12 mouse cellular contexts compared by ENCODE assay signal in genomic region chr1:190167609-190168008, GRCm38 (mm10). TPM values are rescaled to one million over a fixed set of nuclear protein-coding genes. Genes with fewer than 3 reads are reported as not detected.
DNase-seq lines count a peak whose midpoint lies in the region; ATAC-seq and TF ChIP-seq lines count a peak whose summit lies in the region.
"Had no signal": no experiment of that assay in that cellular context is flagged by ENCODE, and none has a peak within 500 bp of the region (broad histone marks: within the 10 kb centered on the region; RNA-seq: fewer than 3 reads in every experiment).

No protein-coding gene starts in this region.

- intact Hi-C loops in heart, postnatal 10 days (cut with DNase I) = loop anchor here (5.0 to 10.0 kb wide), 2 partner anchors 120 to 527 kb away; no protein-coding TSS in a partner anchor

- ATAC-seq in stomach, embryonic 15.5 days (ENCODE audit: insufficient read depth, low FRiP score, low read depth) = no peak
- ATAC-seq in stomach, postnatal 0 days (ENCODE audit: low FRiP score, low TSS enrichment) = no peak
- ATAC-seq in liver, embryonic 16.5 days (ENCODE audit: low read depth) = no peak
- no peak for ATAC-seq in cerebellum, adult (ENCODE audit: insufficient number of reproducible peaks, low FRiP score, low TSS enrichment)
- no peak for ATAC-seq in erythroid progenitor cell, adult 5-6 weeks (replicated peaks; ENCODE audit: low FRiP score, poor library complexity, severe bottlenecking)
- ATAC-seq: activated CD4-positive, CD25-positive, alpha-beta regulatory T cell, adult 4 months had no signal

- H3K9me3 ChIP-seq in stomach, embryonic 15.5 days = no peaks in the 10 kb centered on the region
- no peaks in the 10 kb centered on the region for H3K9me3 ChIP-seq in stomach, postnatal 0 days (ENCODE audit: control insufficient read depth, low read length)
- H3K9me3 ChIP-seq in liver, embryonic 16.5 days (replicated peaks; ENCODE audit: control insufficient read depth, low read length) = no peaks in the 10 kb centered on the region

- no peak for TF ChIP-seq EP300 in stomach, postnatal 0 days (optimal IDR thresholded peaks at IDR 0.05)

- peaks cover 11% of the 10 kb centered on the region for H3K4me1 ChIP-seq in stomach, embryonic 15.5 days
- peaks cover 11% of the 10 kb centered on the region for H3K4me1 ChIP-seq in stomach, postnatal 0 days (replicated peaks; ENCODE audit: control insufficient read depth, insufficient read depth)
- H3K4me1 ChIP-seq in liver, embryonic 16.5 days (ENCODE audit: control insufficient read depth, low read depth, low read length) = no peaks in the 10 kb centered on the region

- DNase-seq in heart, adult 11 months = peak; percentile 19
- DNase-seq in heart, postnatal 10 days = no peak
- DNase-seq in stomach, postnatal 0 days (ENCODE audit: low spot score) = no peak
- DNase-seq in cerebellum, postnatal 10 days = no peak
- DNase-seq: thymus, postnatal 25 days had no signal

- H3K27me3 ChIP-seq in stomach, embryonic 15.5 days (replicated peaks) = peaks cover 28% of the 10 kb centered on the region
- peaks cover 9% of the 10 kb centered on the region for H3K27me3 ChIP-seq in stomach, postnatal 0 days (ENCODE audit: control insufficient read depth, insufficient read depth, low read length)
- H3K27me3 ChIP-seq in liver, embryonic 16.5 days (ENCODE audit: control insufficient read depth, insufficient read depth, low read depth, low read length) = peaks cover 44% of the 10 kb centered on the region

- H3K4me2 ChIP-seq in stomach, embryonic 15.5 days = no peak overlapping the region
- H3K4me2 ChIP-seq in stomach, postnatal 0 days (replicated peaks; ENCODE audit: low read depth) = no peak overlapping the region
- peak overlapping the region; percentile 41 for H3K4me2 ChIP-seq in liver, embryonic 16.5 days (ENCODE audit: low read depth, low read length)

- H3K4me3 ChIP-seq in stomach, embryonic 15.5 days (replicated peaks) = peak overlapping the region; percentile 63; the same call in 1 of the 2 replicates
- H3K4me3 ChIP-seq in stomach, postnatal 0 days (ENCODE audit: low read depth, low read length) = no peak overlapping the region
- peak overlapping the region; percentile 62 for H3K4me3 ChIP-seq in liver, embryonic 16.5 days (ENCODE audit: low read depth, low read length)

- 13% methylated on average over 1 of the region's 1 CpGs for WGBS in stomach, embryonic 15.5 days
- WGBS in stomach, postnatal 0 days = 10% methylated on average over 1 of the region's 1 CpGs
- 16% methylated on average over 1 of the region's 1 CpGs for WGBS in liver, embryonic 16.5 days (ENCODE audit: insufficient replicate concordance)

- no peak overlapping the region for H3K9ac ChIP-seq in stomach, embryonic 15.5 days
- no peak overlapping the region for H3K9ac ChIP-seq in stomach, postnatal 0 days (ENCODE audit: low read length)
- H3K9ac ChIP-seq in liver, embryonic 16.5 days (ENCODE audit: low read depth, low read length) = no peak overlapping the region

- TF ChIP-seq CTCF in stomach, postnatal 0 days (IDR thresholded peaks at IDR 0.05; ENCODE audit: low read depth) = no peak

- H3K27ac ChIP-seq in stomach, embryonic 15.5 days = no peak overlapping the region
- no peak overlapping the region for H3K27ac ChIP-seq in stomach, postnatal 0 days (replicated peaks)
- H3K27ac ChIP-seq in liver, embryonic 16.5 days (ENCODE audit: low read length) = no peak overlapping the region

- H3K36me3 ChIP-seq in stomach, embryonic 15.5 days = no peaks in the 10 kb centered on the region
- no peaks in the 10 kb centered on the region for H3K36me3 ChIP-seq in stomach, postnatal 0 days (ENCODE audit: control insufficient read depth, insufficient read depth, low read length)
- no peaks in the 10 kb centered on the region for H3K36me3 ChIP-seq in liver, embryonic 16.5 days (ENCODE audit: control insufficient read depth, insufficient read depth)

RNA-seq across cellular contexts. Expression of gene Prox1, which starts 2.9 kb away (rescaled TPM):
- total RNA-seq in heart, postnatal 10 days (2021) = 10 to 100 TPM; 34.3 to 68.1 TPM
- polyA plus RNA-seq in stomach, embryonic 15.5 days (2015; fragmentation: Nextera tagmentation; extraction: Ambion mirVana) = 3.0 and 3.9 TPM in 2 replicates
- polyA plus RNA-seq in stomach, postnatal 0 days (2015; fragmentation: Nextera tagmentation; extraction: Ambion mirVana) = 0.40 and 0.54 TPM in 2 replicates
- 6.8 and 7.6 TPM in 2 replicates for polyA plus RNA-seq in liver, embryonic 16.5 days (2015; fragmentation: Nextera tagmentation; extraction: Ambion mirVana)
- not detected in 2 replicates for total RNA-seq in erythroid progenitor cell, adult 5-6 weeks (2015; ENCODE audit: low replicate concordance)
- total RNA-seq in erythroid progenitor cell, adult 5-6 weeks (2017; ENCODE audit: low replicate concordance) = not detected in 2 replicates
- total RNA-seq: common myeloid progenitor, adult 5-6 weeks; hematopoietic stem cell, adult 5-6 weeks had no signal
